Mouse (Mus musculus) liver, embryonic 14.5 days (tissue): ENCODE measurements around the gene Efcab5. TPM values are rescaled to one million over a fixed set of nuclear protein-coding genes. Genes with fewer than 3 reads are reported as not detected.

ENCODE experiments used
- ATAC-seq: fragments of 200-750 bp; cut with Nextera tagmentation; 2 replicates; pipeline ENCODE4 v1.8.0; 2017; ENCODE audit warnings: moderate number of reproducible peaks, mild to moderate bottlenecking, moderate library complexity; ENCODE audit not compliant: insufficient read depth
- DNase-seq, 3 experiments: peaks; one replicate each; pipeline ENCODE4 v3.0.0-alpha.2; 2012 to 2013; ENCODE audit warnings: low read depth in 3 of 3, low spot score in 3 of 3
- H3K27ac ChIP-seq: fragments of 300-500 bp; sonication (generic); 2 replicates; pipeline ENCODE4 v1.5.1; 2014; ENCODE audit warnings: moderate library complexity, mild to moderate bottlenecking, control low read depth, inconsistent platforms
- H3K27me3 ChIP-seq: fragments of 300-500 bp; sonication (generic); 2 replicates; pipeline ENCODE4 v1.6.1; 2014; ENCODE audit warnings: mild to moderate bottlenecking, low read length, moderate library complexity; ENCODE audit not compliant: control insufficient read depth, insufficient read depth
- H3K36me3 ChIP-seq: fragments of 300-500 bp; sonication (generic); replicated peaks from 2 replicates; pipeline ENCODE4 v1.6.1; 2014; ENCODE audit warnings: low read depth; ENCODE audit not compliant: control insufficient read depth, insufficient read depth
- H3K4me1 ChIP-seq, 2 experiments: fragments of 200-500 bp in 1 of 2; fragments of 300-500 bp in 1 of 2; sonication (generic) in 1 of 2; replicated peaks; 2 replicates each; pipeline ENCODE4 v1.6.1; 2012 to 2014; ENCODE audit warnings: antibody characterized with exemption in 1 of 2, inconsistent platforms in 1 of 2, low read length in 1 of 2; ENCODE audit not compliant: control insufficient read depth in 2 of 2, insufficient read depth in 2 of 2
- H3K4me2 ChIP-seq: fragments of 300-500 bp; sonication (generic); 2 replicates; pipeline ENCODE4 v1.6.1; 2014; ENCODE audit warnings: low read depth, mild to moderate bottlenecking, control low read depth, moderate library complexity
- H3K4me3 ChIP-seq, 2 experiments: fragments of 200-500 bp in 1 of 2; fragments of 300-500 bp in 1 of 2; sonication (generic) in 1 of 2; 2 replicates each; pipeline ENCODE4 v1.5.1; 2012 to 2014; ENCODE audit warnings: low read depth in 2 of 2, low read length in 2 of 2, mild to moderate bottlenecking in 2 of 2, control low read depth in 1 of 2, inconsistent platforms in 1 of 2, moderate library complexity in 1 of 2; ENCODE audit not compliant: insufficient read depth in 1 of 2
- H3K9ac ChIP-seq: fragments of 300-500 bp; sonication (generic); replicated peaks from 2 replicates; pipeline ENCODE4 v1.6.1; 2014; ENCODE audit warnings: mild to moderate bottlenecking, control low read depth, moderate library complexity
- H3K9me3 ChIP-seq: fragments of 300-500 bp; sonication (generic); 2 replicates; pipeline ENCODE4 v1.6.1; 2016; ENCODE audit warnings: low read length, mixed read lengths; ENCODE audit not compliant: control insufficient read depth
- CTCF ChIP-seq: IDR thresholded peaks from 2 replicates; pipeline ENCODE4 v1.5.1; 2016; ENCODE audit warnings: antibody characterized with exemption, low read depth, control low read depth
- EP300 ChIP-seq: IDR thresholded peaks from 2 replicates; pipeline ENCODE4 v1.6.1; 2016; ENCODE audit warnings: antibody characterized with exemption, low read depth
- WGBS: fragments of 180-500 bp; shearing (Covaris S2); extraction: QIAGEN DNeasy Blood & Tissue Kit; methylation state at CpG from one replicate; pipeline ENCODE4 v1.1.7; 2014; ENCODE audit not compliant: insufficient replicate concordance; 5-methylcytosine and 5-hydroxymethylcytosine counted together
- polyA plus RNA-seq, 2 experiments: library from polyadenylated mRNA; depleted of rRNA in 1 of 2; stranded (reverse) in 1 of 2; unstranded in 1 of 2; fragments of >200 nt; fragmentation: Nextera tagmentation in 1 of 2; extraction: Ambion mirVana in 1 of 2; gene quantifications; 2 replicates each; pipeline versions ENCODE4 v1.2.1 to v1.2.3; 2012 to 2014

Efcab5 gene
- polyA plus RNA-seq, 2 experiments = 0.05 to 0.27 TPM

- WGBS = 67% methylated on average over 6 of the region's 6 CpGs
- no peak overlapping the region for H3K9ac ChIP-seq
- no peaks in the 10 kb centered on the region for H3K36me3 ChIP-seq
- no peaks in the 10 kb centered on the region for H3K9me3 ChIP-seq
- TF ChIP-seq CTCF = no peak
- no peak for TF ChIP-seq EP300
- H3K4me2 ChIP-seq = no peak overlapping the region
- peaks cover 0 to 6% of the 10 kb centered on the region in 2 experiments; a peak in 2 of 4 replicates for H3K4me1 ChIP-seq
- ATAC-seq = no peak
- H3K27ac ChIP-seq = no peak overlapping the region
- H3K27me3 ChIP-seq = no peaks in the 10 kb centered on the region
- no peak overlapping the region for H3K4me3 ChIP-seq
- no peak for DNase-seq
These were observed 5.3 kb upstream of the Efcab5 start for GRCm38 (mm10) chr11:77193941-77194553.

GRCm38 (mm10) chr11:77193410-77193809 lies 4.6 kb upstream of the Efcab5 start:
- Histone ChIP-seq H3K4me2 (no peak overlapping the region), H3K4me1 (peaks cover 0 to 6% of the 10 kb centered on the region in 2 experiments; a peak in 2 of 4 replicates), H3K9me3 (no peaks in the 10 kb centered on the region), H3K4me3 (no peak overlapping the region), H3K36me3 (no peaks in the 10 kb centered on the region), H3K27me3 (no peaks in the 10 kb centered on the region), H3K9ac (no peak overlapping the region), H3K27ac (no peak overlapping the region)
- no peak for DNase-seq
- WGBS = 58% methylated on average over 5 of the region's 5 CpGs
- no peak for ATAC-seq
- TF ChIP-seq CTCF (no peak), EP300 (no peak)

- Histone ChIP-seq H3K9me3 (no peaks in the 10 kb centered on the region), H3K27me3 (no peaks in the 10 kb centered on the region), H3K4me3 (no peak overlapping the region), H3K27ac (no peak overlapping the region), H3K36me3 (no peaks in the 10 kb centered on the region), H3K9ac (no peak overlapping the region), H3K4me1 (0 out of 4 replicates have a peak, but pooled peaks cover 0 to 4% of the 10 kb centered on the region in 2 experiments), H3K4me2 (no peak overlapping the region)
- DNase-seq (no peak), ATAC-seq (no peak)
- WGBS = 45% methylated on average over 2 of the region's 2 CpGs
- TF ChIP-seq CTCF (no peak), EP300 (no peak)
These were observed 3.8 kb downstream of the Efcab5 start for GRCm38 (mm10) chr11:77184926-77185325.

- Histone ChIP-seq H3K36me3 (no peaks in the 10 kb centered on the region), H3K9ac (no peak overlapping the region), H3K27me3 (no peaks in the 10 kb centered on the region), H3K4me3 (no peak overlapping the region), H3K4me1 (0 out of 4 replicates have a peak, but pooled peaks cover 0 to 4% of the 10 kb centered on the region in 2 experiments), H3K4me2 (no peak overlapping the region), H3K9me3 (no peaks in the 10 kb centered on the region), H3K27ac (no peak overlapping the region)
- 35% methylated on average over 2 of the region's 2 CpGs for WGBS
- TF ChIP-seq EP300 = no peak
- no peak for TF ChIP-seq CTCF
- no peak for ATAC-seq
- DNase-seq = no peak
These were observed 6.2 kb downstream of the Efcab5 start for GRCm38 (mm10) chr11:77182616-77183015.

- TF ChIP-seq EP300 (no peak), CTCF (no peak)
- ATAC-seq (no peak), DNase-seq (no peak)
- H3K4me1 ChIP-seq = 0 out of 4 replicates have a peak, but pooled peaks cover 0 to 4% of the 10 kb centered on the region in 2 experiments
- H3K36me3 ChIP-seq = no peaks in the 10 kb centered on the region
- H3K9me3 ChIP-seq = no peaks in the 10 kb centered on the region
- no peak overlapping the region for H3K4me3 ChIP-seq
- H3K27ac ChIP-seq = no peak overlapping the region
- no peak overlapping the region for H3K4me2 ChIP-seq
- H3K27me3 ChIP-seq = no peaks in the 10 kb centered on the region
- H3K9ac ChIP-seq = no peak overlapping the region
- WGBS = 53% methylated on average over 2 of the region's 2 CpGs
These were observed 6.7 kb downstream of the Efcab5 start for GRCm38 (mm10) chr11:77182041-77182440.
